Mouse (Mus musculus): ENCODE data around the gene Ube2j2.

DNA sequence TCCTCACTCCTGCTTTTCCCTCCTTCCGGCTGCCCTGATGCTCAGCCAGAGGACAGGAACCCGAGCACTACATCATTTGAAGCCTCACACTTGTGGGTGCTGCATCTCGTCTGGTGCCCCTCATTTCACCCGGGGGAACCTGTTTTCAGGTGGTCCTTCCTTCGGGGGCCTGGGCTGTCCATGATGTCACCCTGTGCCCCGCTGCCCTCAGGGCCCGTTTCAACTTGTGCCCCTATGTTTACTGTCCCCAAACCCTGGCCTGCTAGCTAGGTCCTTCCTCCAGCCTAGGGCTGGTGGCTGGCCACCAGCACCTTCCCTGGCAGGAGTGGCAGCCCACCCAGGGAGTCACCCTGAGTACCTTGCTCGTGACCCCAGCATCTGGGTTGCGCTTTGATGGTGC is 37.5 kb upstream of the Ube2j2 start:
- TF ChIP-seq CTCF (IDR thresholded peaks at IDR 0.05; ENCODE audit: control insufficient read depth, insufficient read depth, low read length), result no peak
- TF ChIP-seq POLR2A (IDR thresholded peaks at IDR 0.05; ENCODE audit: borderline replicate concordance, control insufficient read depth, low read depth, low read length), result no peak
